Mouse (Mus musculus) urinary bladder, adult 2 months (tissue): ENCODE measurements around the gene Adamtsl2. TPM values are rescaled to one million over a fixed set of nuclear protein-coding genes. Genes with fewer than 3 reads are reported as not detected.

Experiments used
- DNase-seq: peaks from one replicate; pipeline ENCODE4 v3.0.0; 2022; ENCODE audit warnings: low spot score
- polyA plus RNA-seq: library from polyadenylated mRNA; depleted of rRNA; stranded (reverse); fragments of >200 nt; gene quantifications from 2 replicates; pipeline ENCODE4 v1.2.3, GENCODE M21; 2012

Gene Adamtsl2
- polyA plus RNA-seq, 1 experiment = 3.1 TPM

GRCm38 (mm10) chr2:27075485-27075884 lies 3.7 kb upstream of the Adamtsl2 start:
- no peak for DNase-seq

DNA sequence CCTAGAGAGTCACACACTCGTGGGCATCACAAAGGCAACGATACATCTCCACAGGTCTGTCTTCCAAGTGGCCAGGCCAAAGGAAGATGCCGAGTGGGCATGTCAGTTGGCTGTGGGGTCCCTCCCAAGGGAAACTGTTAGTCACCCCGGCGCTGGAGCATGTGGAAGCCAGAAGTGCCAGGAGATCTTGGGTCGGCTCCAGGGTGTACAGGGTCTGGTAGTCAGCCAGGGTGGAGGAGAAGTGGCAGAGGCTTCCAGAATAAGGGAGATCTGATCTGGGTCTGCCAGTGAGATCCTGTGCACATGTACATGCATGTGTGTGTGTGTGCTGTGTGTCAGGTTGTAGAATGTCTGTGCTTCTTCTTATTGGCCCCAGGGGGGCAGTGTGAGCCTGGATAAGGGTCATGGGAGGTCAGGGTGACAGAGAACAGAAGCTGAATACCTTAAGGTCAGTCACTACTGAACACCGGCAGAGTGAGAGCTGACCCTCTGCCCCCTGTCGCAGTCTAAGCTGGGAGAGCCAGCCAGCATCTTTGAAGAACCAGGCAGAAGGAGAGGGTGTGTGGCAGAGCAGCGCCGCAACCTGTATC lies 1.4 kb upstream of the Adamtsl2 start:
- DNase-seq = no peak

GRCm38 (mm10) chr2:27078312-27078711 lies 867 bp upstream of the Adamtsl2 start:
- DNase-seq = no peak

- DNase-seq = no peak
Measured at GRCm38 (mm10) chr2:27079649-27080048, 470 bp downstream of the Adamtsl2 start.

DNA sequence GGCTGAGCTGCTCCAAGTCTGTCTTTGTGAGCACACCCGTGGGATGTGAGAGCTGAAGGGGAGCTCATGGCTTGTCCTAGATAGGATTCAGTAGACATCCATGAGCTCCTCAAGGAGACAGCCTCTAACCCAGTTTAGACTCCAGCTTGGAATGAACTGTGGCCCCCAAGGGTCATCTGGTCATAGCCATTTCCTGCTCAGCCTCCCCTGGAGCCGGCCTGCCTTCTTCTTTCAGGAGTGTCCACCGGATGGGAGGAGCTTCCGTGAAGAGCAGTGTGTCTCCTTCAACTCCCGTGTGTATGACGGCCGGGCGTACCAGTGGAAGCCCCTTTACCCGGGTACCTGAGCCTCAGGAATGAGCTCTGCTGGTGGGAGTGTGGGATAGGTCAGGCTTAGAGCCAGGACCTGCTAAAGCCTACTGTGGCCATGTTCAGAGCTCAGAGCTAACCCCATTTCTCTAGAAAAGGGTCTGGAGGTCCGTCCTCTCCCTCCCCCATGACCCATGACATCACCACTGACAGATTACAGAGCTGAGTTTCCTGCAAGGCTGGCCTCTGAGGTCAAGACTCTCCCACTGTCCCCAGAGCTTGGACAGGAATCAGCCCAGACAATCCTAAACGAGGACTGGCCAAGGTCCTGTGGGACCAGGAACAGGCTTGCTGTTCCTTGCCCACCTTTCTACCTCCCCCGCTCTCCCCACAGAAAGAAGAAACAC lies 4.7 kb downstream of the Adamtsl2 start:
- no peak for DNase-seq

GRCm38 (mm10) chr2:27084963-27085362 lies 5.8 kb downstream of the Adamtsl2 start:
- DNase-seq = no peak

DNA sequence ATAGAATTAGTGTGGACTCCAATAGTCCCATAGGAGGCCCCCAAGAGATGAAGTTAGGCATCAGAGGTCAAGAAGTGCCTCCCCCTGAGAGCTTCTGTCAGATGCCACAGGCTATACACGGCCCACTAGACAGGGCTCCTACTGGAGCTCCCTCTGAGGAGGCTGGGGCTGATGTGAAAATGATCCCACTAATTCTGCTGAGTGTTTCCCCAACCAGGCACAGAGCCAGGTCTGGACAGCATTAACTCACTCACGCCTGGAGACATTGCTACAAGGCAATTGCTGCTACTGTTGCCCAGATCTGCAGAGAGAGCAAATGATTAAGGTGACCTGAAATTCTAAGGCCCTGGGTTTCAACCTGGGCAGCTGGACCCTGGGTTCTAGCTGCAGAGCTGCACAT lies 6.6 kb downstream of the Adamtsl2 start:
- no peak for DNase-seq

GRCm38 (mm10) chr2:27086483-27087010 lies 7.4 kb downstream of the Adamtsl2 start:
- no peak for DNase-seq

DNA sequence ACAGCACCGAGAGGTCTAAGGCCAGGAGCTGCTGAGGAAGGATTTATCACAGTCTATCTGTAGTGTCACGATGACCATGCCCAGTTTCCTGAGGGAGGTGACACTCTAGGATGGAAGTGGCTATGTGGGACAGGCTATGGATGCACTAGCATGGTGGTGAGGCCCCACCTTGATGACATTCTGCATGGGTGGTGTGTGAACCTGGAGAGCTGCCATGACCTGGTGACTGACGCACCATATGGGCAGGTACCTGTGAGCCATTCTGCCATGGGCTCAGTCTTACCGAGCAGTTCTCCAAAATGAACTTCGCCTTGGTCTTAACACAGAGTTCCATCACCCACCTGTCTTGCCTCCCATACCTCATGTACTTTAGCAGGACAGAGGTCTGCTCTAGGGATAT lies 8.4 kb downstream of the Adamtsl2 start:
- no peak for DNase-seq

- no peak for DNase-seq
Measured at GRCm38 (mm10) chr2:27088071-27088644, 9.0 kb downstream of the Adamtsl2 start.

DNA sequence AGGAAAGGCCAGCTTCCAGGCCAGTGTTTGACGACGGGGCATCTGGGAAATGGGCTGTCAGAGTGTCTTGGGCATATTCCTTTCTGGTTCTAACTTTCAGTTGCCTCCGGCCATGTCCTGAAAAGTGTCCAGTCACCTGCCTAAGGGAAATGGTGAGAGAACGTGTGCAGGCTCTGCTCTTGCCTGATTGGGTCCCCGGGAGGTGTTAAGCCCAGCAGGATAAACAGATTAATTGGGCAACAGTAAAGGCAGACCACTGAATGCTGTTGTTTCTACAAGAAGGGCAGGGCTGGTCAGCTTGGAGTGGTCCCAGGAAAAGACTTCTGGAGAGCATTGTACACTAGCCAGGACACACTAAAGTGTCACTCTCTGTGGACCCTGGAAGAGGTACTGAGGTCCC lies 9.5 kb downstream of the Adamtsl2 start:
- no peak for DNase-seq

DNA sequence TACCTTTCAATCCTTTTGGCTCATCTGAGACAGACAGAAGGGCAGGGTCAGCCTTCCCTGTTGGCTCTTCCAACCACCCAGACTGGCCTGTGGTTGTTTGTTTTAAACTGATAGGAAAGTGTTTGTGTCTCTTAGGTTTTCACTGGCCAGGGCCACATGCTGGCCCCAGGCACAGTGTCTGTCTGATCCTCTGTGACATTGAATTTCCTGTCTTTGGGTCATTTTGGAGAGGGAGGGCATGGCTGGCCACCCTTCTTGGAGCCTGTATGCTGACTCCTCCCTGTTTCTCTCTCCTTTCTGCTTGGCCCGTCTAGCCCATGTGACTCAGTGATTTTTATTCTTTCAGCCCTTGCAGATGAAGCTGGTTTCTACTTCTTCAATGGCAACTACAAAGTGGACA lies 10.1 kb downstream of the Adamtsl2 start:
- DNase-seq = no peak

- no peak for DNase-seq
Measured at GRCm38 (mm10) chr2:27095178-27095577, 16.0 kb downstream of the Adamtsl2 start.

- DNase-seq = no peak
Measured at GRCm38 (mm10) chr2:27096341-27096981, 17.3 kb downstream of the Adamtsl2 start.

DNA sequence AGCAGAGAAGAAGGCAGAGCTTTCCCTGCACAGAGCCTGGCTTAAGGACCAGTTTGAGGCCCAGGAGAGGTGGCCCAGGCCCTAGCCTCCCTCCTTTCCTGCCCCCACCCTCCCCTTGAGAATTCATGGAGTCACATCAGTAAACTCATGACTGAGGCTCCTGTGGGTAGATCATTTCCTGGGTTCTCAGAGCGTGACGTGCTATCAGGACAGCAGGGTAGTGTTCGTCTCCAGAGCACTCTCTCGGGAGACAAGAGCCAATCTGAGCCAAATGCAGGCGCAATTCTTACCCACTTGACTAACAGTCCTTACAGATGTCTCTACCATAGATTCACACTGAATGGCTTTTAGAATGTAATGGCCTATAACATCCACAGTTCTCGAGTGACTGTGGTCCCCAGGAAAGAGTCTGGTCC lies 18.1 kb downstream of the Adamtsl2 start:
- DNase-seq = no peak

GRCm38 (mm10) chr2:27097776-27098175 lies 18.6 kb downstream of the Adamtsl2 start:
- no peak for DNase-seq

GRCm38 (mm10) chr2:27103554-27103953 lies 24.4 kb downstream of the Adamtsl2 start:
- no peak for DNase-seq

DNA sequence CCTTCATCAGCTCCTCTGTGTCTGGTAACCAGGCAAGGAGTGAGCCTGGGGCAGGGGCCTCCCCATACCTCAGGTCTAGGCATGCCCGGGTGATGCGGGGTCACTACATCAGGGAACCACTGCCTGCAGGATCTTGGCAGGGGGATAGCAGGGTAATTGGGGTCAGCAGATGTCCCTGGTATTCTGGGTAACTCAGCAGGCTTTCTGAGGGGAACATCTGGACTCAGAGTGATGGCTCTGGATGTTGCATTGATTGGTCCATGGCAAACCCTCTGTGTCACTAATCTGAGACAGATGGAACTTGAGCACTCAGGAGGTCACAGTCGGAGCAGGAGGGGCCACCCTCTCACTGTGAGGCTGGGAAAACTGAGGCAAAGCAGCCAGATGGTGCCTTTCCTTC lies 27.6 kb downstream of the Adamtsl2 start:
- no peak for DNase-seq

- DNase-seq = no peak
Measured at GRCm38 (mm10) chr2:27108144-27108543, 29.0 kb downstream of the Adamtsl2 start.

- DNase-seq = no peak
Measured at GRCm38 (mm10) chr2:27109052-27109451, 29.9 kb downstream of the Adamtsl2 start.

- DNase-seq = no peak
Measured at GRCm38 (mm10) chr2:27112585-27112984, 33.4 kb downstream of the Adamtsl2 start.

DNA sequence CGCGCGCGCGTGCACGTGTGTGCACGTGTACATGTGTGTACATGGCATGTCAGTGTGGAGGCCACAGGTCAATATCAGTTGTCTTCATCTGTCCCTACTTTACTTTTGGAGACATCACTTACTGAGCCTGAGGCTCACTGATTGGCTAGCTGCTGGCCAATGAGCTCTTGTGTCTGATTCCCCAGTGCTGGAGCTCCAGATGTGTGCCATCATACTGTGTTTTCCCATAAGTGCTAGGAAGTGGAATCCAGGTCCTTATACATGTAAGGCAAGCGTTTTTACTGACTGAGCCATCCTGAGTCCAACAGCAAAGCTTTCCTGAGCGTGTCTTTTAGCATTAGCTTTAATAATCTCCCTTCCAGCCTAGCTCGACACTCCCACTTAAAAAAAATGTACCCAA lies 35.0 kb downstream of the Adamtsl2 start:
- no peak for DNase-seq

GRCm38 (mm10) chr2:27118452-27118851 lies 39.3 kb downstream of the Adamtsl2 start:
- no peak for DNase-seq
